Mouse (Mus musculus): Measurements from ENCODE around the gene Kcnj14. TPM values are rescaled to one million over a fixed set of nuclear protein-coding genes. Genes with fewer than 3 reads are reported as not detected.

Gene Kcnj14
- total and polyA plus RNA-seq, 3 experiments, result 1.3 to 3.2 (median 1.5) TPM

GRCm38 (mm10) chr7:45794971-45795370 lies 29.6 kb downstream of the Kcnj14 start:
- in situ Hi-C loops (cut with MboI; ENCODE audit: low pct_ligation_motif_present, low pct_unique_long_range_greater_than_20kb, low sequenced_read_pairs), result no loop called here
- H3K27me3 ChIP-seq (replicated peaks), result peaks cover 17% of the 10 kb centered on the region

GRCm38 (mm10) chr7:45793969-45794585 lies 30.5 kb downstream of the Kcnj14 start:
- H3K9me3 ChIP-seq (replicated peaks; ENCODE audit: low read length), result peaks cover 8% of the 10 kb centered on the region
- no peaks in the 10 kb centered on the region for H3K79me2 ChIP-seq (replicated peaks; ENCODE audit: control insufficient read depth, extremely low read depth, insufficient read depth, poor library complexity, severe bottlenecking)
- TF ChIP-seq NELFE (IDR thresholded peaks at IDR 0.05; ENCODE audit: low read depth, low read length) (no peak), POLR2A (IDR thresholded peaks at IDR 0.05; ENCODE audit: low read depth, low read length) (no peak), CHD2 (IDR thresholded peaks at IDR 0.05; ENCODE audit: low read length) (no peak), NRF1 (IDR thresholded peaks at IDR 0.05; ENCODE audit: low read depth, low read length) (no peak), HCFC1 (IDR thresholded peaks at IDR 0.05; ENCODE audit: low read depth, low read length) (no peak), TCF12 (IDR thresholded peaks at IDR 0.05; ENCODE audit: low read depth, low read length) (no peak), ETS1 (conservative IDR thresholded peaks at IDR 0.05; ENCODE audit: low read depth, low read length) (no peak), ZMIZ1 (IDR thresholded peaks at IDR 0.05; ENCODE audit: low read depth, low read length) (no peak), MYC (IDR thresholded peaks at IDR 0.05; ENCODE audit: low read depth, low read length) (no peak), CHD1 (IDR thresholded peaks at IDR 0.05; ENCODE audit: low read depth, low read length) (no peak), RCOR1 (conservative IDR thresholded peaks at IDR 0.05; ENCODE audit: low read depth, low read length) (no peak), POLR2AphosphoS2 (IDR thresholded peaks at IDR 0.05; ENCODE audit: low read depth, low read length) (no peak), JUND (conservative IDR thresholded peaks at IDR 0.05; ENCODE audit: low read depth, low read length) (no peak), SIN3A (IDR thresholded peaks at IDR 0.05; ENCODE audit: low read length) (no peak), USF1 (IDR thresholded peaks at IDR 0.05; ENCODE audit: low read depth, low read length) (no peak), GABPA (IDR thresholded peaks at IDR 0.05; ENCODE audit: insufficient replicate concordance, low read depth, low read length) (no peak), ZC3H11A (IDR thresholded peaks at IDR 0.05; ENCODE audit: low read depth, low read length) (no peak), KAT2A (IDR thresholded peaks at IDR 0.05; ENCODE audit: insufficient replicate concordance, low read length) (no peak)
- in situ Hi-C loops (cut with MboI; ENCODE audit: low pct_ligation_motif_present, low pct_unique_long_range_greater_than_20kb, low sequenced_read_pairs), result no loop called here
- no peak for DNase-seq (ENCODE audit: extremely low read depth)
- peaks cover 14% of the 10 kb centered on the region for H3K27me3 ChIP-seq (replicated peaks)
- dilution Hi-C loops (cut with MboI; ENCODE audit: extremely low pct_ligation_motif_present, extremely low pct_unique_long_range_greater_than_20kb, low sequenced_read_pairs), result no loop called here
- peaks cover 4 to 5% of the 10 kb centered on the region in 2 experiments for H3K4me1 ChIP-seq (ENCODE audit: control insufficient read depth in 1 of 2, insufficient read depth in 2 of 2)
- H3K36me3 ChIP-seq (replicated peaks in 1 of 2; ENCODE audit: control insufficient read depth in 1 of 2, insufficient read depth in 1 of 2, low read length in 1 of 2), result no peaks in the 10 kb centered on the region
- H3K9ac ChIP-seq (ENCODE audit: insufficient read depth, low read depth), result no peak overlapping the region
- H3K4me3 ChIP-seq (replicated peaks in 1 of 3; ENCODE audit: low read depth in 2 of 3, low read length in 2 of 3, poor library complexity in 1 of 3), result no peak overlapping the region
- H3K4me2 ChIP-seq (ENCODE audit: insufficient read depth, low read depth, poor library complexity, severe bottlenecking), result no peak overlapping the region
- no peak overlapping the region for H3K27ac ChIP-seq (ENCODE audit: insufficient read depth, low read depth)

More at GRCm38 (mm10) chr7:45794971-45795370, 29.6 kb downstream of the Kcnj14 start:
- peaks cover 5% of the 10 kb centered on the region in 2 experiments for H3K4me1 ChIP-seq (ENCODE audit: control insufficient read depth in 1 of 2, insufficient read depth in 2 of 2)
- H3K36me3 ChIP-seq (replicated peaks in 1 of 2; ENCODE audit: control insufficient read depth in 1 of 2, insufficient read depth in 1 of 2, low read length in 1 of 2), result no peaks in the 10 kb centered on the region
- no peak overlapping the region for H3K9ac ChIP-seq (ENCODE audit: insufficient read depth, low read depth)
- DNase-seq (ENCODE audit: extremely low read depth), result no peak
- peaks cover 7% of the 10 kb centered on the region for H3K9me3 ChIP-seq (replicated peaks; ENCODE audit: low read length)
- H3K4me2 ChIP-seq (ENCODE audit: insufficient read depth, low read depth, poor library complexity, severe bottlenecking), result no peak overlapping the region
- H3K27ac ChIP-seq (ENCODE audit: insufficient read depth, low read depth), result no peak overlapping the region
- no peak for TF ChIP-seq GABPA (IDR thresholded peaks at IDR 0.05; ENCODE audit: insufficient replicate concordance, low read depth, low read length)
- no peak for TF ChIP-seq TCF12 (IDR thresholded peaks at IDR 0.05; ENCODE audit: low read depth, low read length)
- no peak for TF ChIP-seq CTCF (conservative IDR thresholded peaks at IDR 0.05 in 1 of 2, IDR thresholded peaks at IDR 0.05 in 1 of 2; ENCODE audit: low read depth in 2 of 2, low read length in 2 of 2)
- no peak for TF ChIP-seq JUND (conservative IDR thresholded peaks at IDR 0.05; ENCODE audit: low read depth, low read length)
- no peak for TF ChIP-seq MAX (IDR thresholded peaks at IDR 0.05; ENCODE audit: low read length)
- no peak for TF ChIP-seq ELF1 (IDR thresholded peaks at IDR 0.05; ENCODE audit: low read depth, low read length)
- TF ChIP-seq POLR2AphosphoS2 (IDR thresholded peaks at IDR 0.05; ENCODE audit: low read depth, low read length), result no peak
- TF ChIP-seq TBP (conservative IDR thresholded peaks at IDR 0.05; ENCODE audit: low read depth, low read length), result no peak
- TF ChIP-seq MXI1 (IDR thresholded peaks at IDR 0.05; ENCODE audit: low read depth, low read length), result no peak
- TF ChIP-seq MEF2A (IDR thresholded peaks at IDR 0.05; ENCODE audit: borderline replicate concordance, low read depth, low read length), result no peak
- TF ChIP-seq KAT2A (IDR thresholded peaks at IDR 0.05; ENCODE audit: insufficient replicate concordance, low read length), result no peak
- TF ChIP-seq SMC3 (IDR thresholded peaks at IDR 0.05; ENCODE audit: low read depth, low read length), result no peak
- TF ChIP-seq CHD2 (IDR thresholded peaks at IDR 0.05; ENCODE audit: low read length), result no peak
- no peak for TF ChIP-seq MAFK (IDR thresholded peaks at IDR 0.05; ENCODE audit: insufficient replicate concordance, low read length)
- no peak for TF ChIP-seq MAZ (IDR thresholded peaks at IDR 0.05; ENCODE audit: low read depth, low read length)
- no peaks in the 10 kb centered on the region for H3K79me2 ChIP-seq (replicated peaks; ENCODE audit: control insufficient read depth, extremely low read depth, insufficient read depth, poor library complexity, severe bottlenecking)
- dilution Hi-C loops (cut with MboI; ENCODE audit: extremely low pct_ligation_motif_present, extremely low pct_unique_long_range_greater_than_20kb, low sequenced_read_pairs), result no loop called here
- no peak overlapping the region for H3K4me3 ChIP-seq (replicated peaks in 1 of 3; ENCODE audit: low read depth in 2 of 3, low read length in 2 of 3, poor library complexity in 1 of 3)
